In genomic region chr11:56160286-56160685, GRCm38 (mm10) we compare ENCODE assay signal across 20 mouse cellular contexts.
"Had no signal": no experiment of that assay in that cellular context is flagged by ENCODE, and none has a peak within 500 bp of the region (broad histone marks: within the 10 kb centered on the region; RNA-seq: fewer than 3 reads in every experiment).

No protein-coding gene starts in this region.

- H3K9me3 ChIP-seq: kidney, embryonic 15.5 days; limb, embryonic 12.5 days; liver, embryonic 13.5 days; midbrain, embryonic 12.5 days; midbrain, embryonic 15.5 days had no signal

- H3K27me3 ChIP-seq: kidney, embryonic 15.5 days; limb, embryonic 12.5 days; liver, embryonic 13.5 days; midbrain, embryonic 15.5 days had no signal

- H3K4me1 ChIP-seq: kidney, embryonic 15.5 days; liver, embryonic 13.5 days had no signal

- H3K9ac ChIP-seq: kidney, embryonic 15.5 days; limb, embryonic 12.5 days; liver, embryonic 13.5 days; midbrain, embryonic 12.5 days; midbrain, embryonic 15.5 days had no signal

- DNase-seq: kidney, adult 11 months; kidney, adult 8-10 months; kidney, postnatal 10 days; kidney, postnatal 36 days; layer of hippocampus, postnatal 36 days; liver, embryonic 13.5 days; lung, adult 2 months; right cerebral cortex, adult 18-20 months; right cerebral cortex, postnatal 14 days; right cerebral cortex, postnatal 4 days; thymus, adult 2 months; thymus, postnatal 14 days; thymus, postnatal 4 days had no signal

- H3K4me3 ChIP-seq: kidney, embryonic 15.5 days; left cerebral cortex, adult 2 months; limb, embryonic 12.5 days; liver, embryonic 13.5 days; midbrain, embryonic 12.5 days; midbrain, embryonic 15.5 days; myocyte had no signal

- H3K36me3 ChIP-seq: kidney, embryonic 15.5 days; limb, embryonic 12.5 days; liver, embryonic 13.5 days; midbrain, embryonic 12.5 days; midbrain, embryonic 15.5 days had no signal

- H3K4me2 ChIP-seq: kidney, embryonic 15.5 days; limb, embryonic 12.5 days; liver, embryonic 13.5 days; midbrain, embryonic 12.5 days; midbrain, embryonic 15.5 days had no signal

- H3K27ac ChIP-seq: kidney, embryonic 15.5 days; left cerebral cortex, adult 2 months; limb, embryonic 12.5 days; liver, embryonic 13.5 days; midbrain, embryonic 12.5 days; midbrain, embryonic 15.5 days; stomach, postnatal 0 days had no signal
